Mouse (Mus musculus): ENCODE measurements around the gene Unc5a. TPM values are rescaled to one million over a fixed set of nuclear protein-coding genes. Genes with fewer than 3 reads are reported as not detected.

The Unc5a gene
- total and polyA plus RNA-seq, 3 experiments, result 0.17 TPM; not detected in 2

DNA sequence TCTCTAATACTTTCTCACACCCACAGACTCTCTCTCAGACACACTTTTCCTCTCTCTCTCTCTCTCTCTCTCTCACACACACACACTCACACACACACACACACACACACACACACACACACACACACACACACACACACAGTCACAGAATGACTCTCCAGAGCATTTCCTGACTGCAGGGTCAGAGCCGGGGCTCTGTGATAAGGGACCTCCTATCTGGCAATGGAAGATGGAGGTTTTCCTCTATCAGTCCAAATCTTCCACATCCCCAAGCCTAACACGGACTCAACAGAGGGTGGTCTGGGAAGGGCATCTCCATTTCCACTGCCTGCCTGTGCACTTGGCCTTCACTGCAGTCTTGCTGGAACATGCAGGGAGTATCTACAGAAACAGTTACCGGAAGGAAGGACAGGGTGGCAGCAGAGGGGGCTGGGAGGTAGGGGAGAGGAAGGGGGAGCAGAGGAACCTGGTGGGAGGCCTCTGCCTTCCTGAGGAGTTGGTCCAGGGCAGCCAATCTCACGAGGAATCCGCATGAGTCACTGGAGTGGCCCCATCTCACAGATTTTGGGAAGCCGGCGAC lies 39.1 kb downstream of the Unc5a start:
- no peak overlapping the region for H3K27ac ChIP-seq (ENCODE audit: insufficient read depth, low read depth)
- no peaks in the 10 kb centered on the region for H3K36me3 ChIP-seq (replicated peaks in 1 of 2; ENCODE audit: control insufficient read depth in 1 of 2, insufficient read depth in 1 of 2, low read length in 1 of 2)
- no peak for TF ChIP-seq HCFC1 (IDR thresholded peaks at IDR 0.05; ENCODE audit: low read depth, low read length)
- TF ChIP-seq CTCF (conservative IDR thresholded peaks at IDR 0.05 in 1 of 2, IDR thresholded peaks at IDR 0.05 in 1 of 2; ENCODE audit: low read depth in 2 of 2, low read length in 2 of 2), result no peak
- no peak for TF ChIP-seq PAX5 (IDR thresholded peaks at IDR 0.05; ENCODE audit: low read length)
- H3K4me1 ChIP-seq (ENCODE audit: control insufficient read depth in 1 of 2, insufficient read depth in 2 of 2), result peaks cover 0 to 3% of the 10 kb centered on the region in 2 experiments; a peak in 1 of 4 replicates
- H3K4me2 ChIP-seq (ENCODE audit: insufficient read depth, low read depth, poor library complexity, severe bottlenecking), result no peak overlapping the region
- H3K9me3 ChIP-seq (replicated peaks; ENCODE audit: low read length), result peaks cover 4% of the 10 kb centered on the region
- dilution Hi-C loops (cut with MboI; ENCODE audit: extremely low pct_ligation_motif_present, extremely low pct_unique_long_range_greater_than_20kb, low sequenced_read_pairs) (no loop called here), in situ Hi-C loops (cut with MboI; ENCODE audit: low pct_ligation_motif_present, low pct_unique_long_range_greater_than_20kb, low sequenced_read_pairs) (no loop called here)
- H3K4me3 ChIP-seq (replicated peaks in 1 of 3; ENCODE audit: low read depth in 2 of 3, low read length in 2 of 3, poor library complexity in 1 of 3), result no peak overlapping the region
- no peak for DNase-seq (ENCODE audit: extremely low read depth)
- H3K9ac ChIP-seq (ENCODE audit: insufficient read depth, low read depth), result no peak overlapping the region
- H3K79me2 ChIP-seq (replicated peaks; ENCODE audit: control insufficient read depth, extremely low read depth, insufficient read depth, poor library complexity, severe bottlenecking), result no peaks in the 10 kb centered on the region
- peaks cover 87% of the 10 kb centered on the region for H3K27me3 ChIP-seq (replicated peaks)

DNA sequence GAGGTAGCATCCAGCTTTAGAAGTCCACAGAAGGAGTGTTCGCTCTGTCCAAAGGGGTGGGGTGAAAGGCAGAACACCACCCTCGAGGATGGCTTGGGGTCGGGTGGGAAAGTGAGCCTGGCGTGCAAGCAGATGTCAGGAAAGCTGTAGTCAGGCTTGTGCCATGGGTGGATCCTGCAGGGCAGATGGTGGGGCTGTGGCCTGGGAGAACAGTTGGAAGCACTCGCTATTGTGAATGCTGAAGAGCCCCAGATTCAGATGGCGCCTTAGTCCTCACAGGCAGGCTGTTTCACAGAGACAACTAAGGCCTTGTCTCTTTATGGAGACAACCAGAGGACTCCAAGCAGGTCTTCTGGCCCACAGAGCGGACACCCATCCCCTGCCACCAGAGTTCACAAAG lies 43.0 kb downstream of the Unc5a start:
- dilution Hi-C loops (cut with MboI; ENCODE audit: extremely low pct_ligation_motif_present, extremely low pct_unique_long_range_greater_than_20kb, low sequenced_read_pairs), result no loop called here
- Histone ChIP-seq H3K9me3 (replicated peaks; ENCODE audit: low read length) (no peaks in the 10 kb centered on the region), H3K9ac (ENCODE audit: insufficient read depth, low read depth) (no peak overlapping the region), H3K79me2 (replicated peaks; ENCODE audit: control insufficient read depth, extremely low read depth, insufficient read depth, poor library complexity, severe bottlenecking) (no peaks in the 10 kb centered on the region), H3K27me3 (replicated peaks) (peaks cover 90% of the 10 kb centered on the region), H3K4me3 (replicated peaks in 1 of 3; ENCODE audit: low read depth in 2 of 3, low read length in 2 of 3, poor library complexity in 1 of 3) (no peak overlapping the region), H3K36me3 (replicated peaks in 1 of 2; ENCODE audit: control insufficient read depth in 1 of 2, insufficient read depth in 1 of 2, low read length in 1 of 2) (no peaks in the 10 kb centered on the region), H3K27ac (ENCODE audit: insufficient read depth, low read depth) (no peak overlapping the region), H3K4me2 (ENCODE audit: insufficient read depth, low read depth, poor library complexity, severe bottlenecking) (no peak overlapping the region), H3K4me1 (ENCODE audit: control insufficient read depth in 1 of 2, insufficient read depth in 2 of 2) (peaks cover 0 to 3% of the 10 kb centered on the region in 2 experiments; a peak in 1 of 4 replicates)
- TF ChIP-seq MXI1 (IDR thresholded peaks at IDR 0.05; ENCODE audit: low read depth, low read length) (no peak), NRF1 (IDR thresholded peaks at IDR 0.05; ENCODE audit: low read depth, low read length) (no peak), MYC (IDR thresholded peaks at IDR 0.05; ENCODE audit: low read depth, low read length) (no peak), BHLHE40 (IDR thresholded peaks at IDR 0.05; ENCODE audit: low read depth, low read length) (no peak), NELFE (IDR thresholded peaks at IDR 0.05; ENCODE audit: low read depth, low read length) (no peak), MAX (IDR thresholded peaks at IDR 0.05; ENCODE audit: low read length) (no peak), ETS1 (conservative IDR thresholded peaks at IDR 0.05; ENCODE audit: low read depth, low read length) (no peak), IRF4 (IDR thresholded peaks at IDR 0.05; ENCODE audit: low read depth, low read length) (no peak), ZNF384 (IDR thresholded peaks at IDR 0.05; ENCODE audit: low read depth, low read length) (no peak), USF1 (IDR thresholded peaks at IDR 0.05; ENCODE audit: low read depth, low read length) (no peak), EP300 (IDR thresholded peaks at IDR 0.05; ENCODE audit: low read length) (no peak), ZC3H11A (IDR thresholded peaks at IDR 0.05; ENCODE audit: low read depth, low read length) (no peak), CTCF (conservative IDR thresholded peaks at IDR 0.05 in 1 of 2, IDR thresholded peaks at IDR 0.05 in 1 of 2; ENCODE audit: low read depth in 2 of 2, low read length in 2 of 2) (no peak), MAFK (IDR thresholded peaks at IDR 0.05; ENCODE audit: insufficient replicate concordance, low read length) (no peak), KAT2A (IDR thresholded peaks at IDR 0.05; ENCODE audit: insufficient replicate concordance, low read length) (no peak), ZKSCAN1 (IDR thresholded peaks at IDR 0.05; ENCODE audit: borderline replicate concordance, low read depth, low read length) (no peak), JUND (conservative IDR thresholded peaks at IDR 0.05; ENCODE audit: low read depth, low read length) (no peak), MEF2A (IDR thresholded peaks at IDR 0.05; ENCODE audit: borderline replicate concordance, low read depth, low read length) (no peak)
- no peak for DNase-seq (ENCODE audit: extremely low read depth)
- in situ Hi-C loops (cut with MboI; ENCODE audit: low pct_ligation_motif_present, low pct_unique_long_range_greater_than_20kb, low sequenced_read_pairs), result no loop called here

Measured in CH12.LX (cell line).